Mouse (Mus musculus) layer of hippocampus, adult 9-11 months (tissue): ENCODE measurements at regions not wholly inside any gene's neighbourhood (a gene's known extent, or its start where the extent isn't known, plus 50 kb on each side); places are given as distances from the start of the nearest gene placed in this dataset.

ENCODE experiments used
- DNase-seq: peaks from one replicate; pipeline ENCODE4 v3.0.0; 2022

DNA sequence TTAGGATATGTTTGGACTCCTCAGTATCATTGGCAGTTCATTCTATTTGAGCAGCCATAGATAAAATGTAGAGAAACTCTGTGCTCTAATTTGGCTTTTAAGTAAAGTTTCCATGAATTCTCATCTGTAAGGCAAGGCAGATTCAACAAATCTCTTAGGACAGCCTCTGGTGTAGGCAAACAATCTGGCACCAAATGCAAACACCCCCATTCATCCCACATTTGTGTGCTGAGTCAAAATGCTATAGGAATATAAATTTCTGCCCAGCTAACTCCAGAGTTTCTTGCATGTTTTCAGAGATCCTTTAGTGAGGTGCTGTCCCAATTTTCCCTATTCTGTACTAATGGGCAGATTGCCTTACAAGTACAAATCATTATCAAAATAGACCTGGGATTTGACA is 695.7 kb upstream of the Kif18a start:
- peak; percentile 9 for DNase-seq

DNA sequence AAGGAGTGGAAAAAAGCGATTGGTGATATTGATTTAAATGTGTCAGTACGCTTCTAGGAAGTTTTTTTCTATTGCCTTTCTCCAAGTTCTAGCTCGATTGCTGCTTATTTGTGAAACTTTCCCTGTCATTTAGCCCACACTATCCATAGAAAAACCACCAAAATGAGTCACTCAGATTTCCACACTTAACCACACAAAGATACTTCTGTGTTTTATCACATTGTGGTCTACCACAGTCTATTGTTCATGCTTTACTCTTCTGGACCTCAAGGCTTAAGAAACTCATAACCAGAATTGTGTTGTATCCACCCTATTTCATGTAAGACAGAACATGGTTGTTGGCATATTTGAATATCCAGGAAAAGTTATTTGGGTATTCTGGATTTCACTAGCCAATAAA is 687.0 kb upstream of the Kif18a start:
- DNase-seq: no peak

DNA sequence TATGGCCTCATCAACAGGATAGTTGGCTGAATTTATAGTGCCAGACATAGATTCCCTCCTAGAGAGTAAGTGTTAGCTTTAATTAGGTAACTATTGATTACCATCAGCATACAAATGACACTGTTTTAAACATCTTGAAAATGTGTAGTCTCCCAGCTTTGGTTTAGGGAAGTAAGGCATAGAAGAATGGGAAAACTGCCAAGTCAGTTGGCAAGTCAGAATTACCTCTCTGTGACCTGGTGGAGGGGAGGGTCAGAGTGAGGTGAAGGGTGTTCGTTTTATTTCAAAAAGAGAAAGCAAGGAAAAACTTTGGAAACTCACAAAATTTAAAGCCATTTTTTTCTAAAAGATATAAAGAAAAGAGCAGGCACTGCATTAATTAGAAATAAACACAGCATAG is 680.2 kb upstream of the Kif18a start:
- DNase-seq: no peak

DNA sequence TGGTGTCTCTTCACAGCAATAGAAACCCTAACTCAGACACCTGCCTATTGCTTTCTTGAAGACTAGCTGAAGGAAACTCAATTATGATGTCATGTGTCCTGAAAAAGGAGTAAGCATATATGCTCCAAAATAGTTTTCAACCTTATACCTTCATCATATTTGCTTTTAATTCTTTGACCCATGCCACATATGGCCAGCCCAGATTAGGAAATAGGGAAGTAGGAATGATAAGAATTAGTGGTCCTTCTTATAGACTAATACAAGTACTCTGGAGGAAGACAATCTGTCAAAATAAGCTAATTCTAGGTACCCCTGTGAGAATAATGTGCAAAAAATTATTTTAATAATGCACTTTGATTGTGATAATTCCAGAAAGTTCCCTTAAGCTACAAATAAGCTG is 661.0 kb upstream of the Kif18a start:
- no peak for DNase-seq

DNA sequence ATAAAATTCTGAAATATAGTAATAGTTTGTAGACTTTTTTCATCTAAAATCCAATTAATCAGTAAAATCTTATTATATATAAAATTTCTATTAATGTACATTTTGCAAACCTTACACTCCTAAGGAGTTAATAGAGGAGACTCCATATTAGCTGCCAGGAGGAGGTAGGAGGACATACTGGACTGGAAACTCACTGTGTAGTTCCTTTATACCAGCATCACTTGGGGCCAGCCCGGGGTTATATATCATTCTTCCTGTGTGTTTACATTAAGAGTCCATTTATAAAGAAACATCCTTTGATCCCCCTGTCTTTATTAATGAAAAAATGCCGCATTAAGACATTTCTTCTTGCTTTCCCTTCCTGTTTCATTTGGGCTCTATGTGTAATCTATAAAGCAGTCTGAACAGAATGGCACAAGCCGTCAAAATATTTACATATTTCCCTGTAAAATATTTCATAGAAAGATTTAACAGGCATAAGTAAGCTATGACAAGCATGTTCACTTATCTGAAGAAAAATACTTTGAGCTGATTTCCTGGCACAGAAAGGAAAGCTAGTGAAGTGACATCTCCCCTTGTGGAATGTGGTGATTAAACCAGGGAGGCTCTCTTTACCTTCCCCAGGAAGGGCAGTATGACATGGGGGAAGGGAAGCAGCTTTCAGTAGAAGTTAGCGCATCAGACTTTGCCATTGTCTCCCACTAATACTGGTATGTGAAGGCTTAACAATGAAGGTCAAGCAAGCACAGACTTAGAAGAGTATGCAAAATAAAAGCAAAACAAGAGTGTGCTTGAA is 658.0 kb upstream of the Kif18a start:
- no peak for DNase-seq

DNA sequence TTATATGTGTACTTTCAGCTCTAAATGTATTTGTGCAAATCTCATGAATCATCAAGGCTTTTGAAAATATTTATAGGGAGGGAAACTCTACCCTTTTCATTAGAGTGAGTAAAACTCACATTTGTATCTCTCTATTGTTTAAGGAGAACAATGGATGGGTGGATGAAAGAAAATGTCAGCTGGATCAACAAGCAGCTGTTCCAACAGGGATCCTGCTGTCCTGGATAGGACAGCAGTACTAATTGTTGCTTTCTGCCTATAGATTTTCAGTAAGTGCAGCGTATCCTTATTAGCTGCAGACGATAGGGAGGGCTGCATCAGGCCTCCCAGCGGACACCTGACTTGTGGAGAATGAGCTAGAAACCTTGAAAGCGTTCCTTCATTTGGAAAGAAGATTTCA is 644.9 kb upstream of the Kif18a start:
- DNase-seq: no peak

DNA sequence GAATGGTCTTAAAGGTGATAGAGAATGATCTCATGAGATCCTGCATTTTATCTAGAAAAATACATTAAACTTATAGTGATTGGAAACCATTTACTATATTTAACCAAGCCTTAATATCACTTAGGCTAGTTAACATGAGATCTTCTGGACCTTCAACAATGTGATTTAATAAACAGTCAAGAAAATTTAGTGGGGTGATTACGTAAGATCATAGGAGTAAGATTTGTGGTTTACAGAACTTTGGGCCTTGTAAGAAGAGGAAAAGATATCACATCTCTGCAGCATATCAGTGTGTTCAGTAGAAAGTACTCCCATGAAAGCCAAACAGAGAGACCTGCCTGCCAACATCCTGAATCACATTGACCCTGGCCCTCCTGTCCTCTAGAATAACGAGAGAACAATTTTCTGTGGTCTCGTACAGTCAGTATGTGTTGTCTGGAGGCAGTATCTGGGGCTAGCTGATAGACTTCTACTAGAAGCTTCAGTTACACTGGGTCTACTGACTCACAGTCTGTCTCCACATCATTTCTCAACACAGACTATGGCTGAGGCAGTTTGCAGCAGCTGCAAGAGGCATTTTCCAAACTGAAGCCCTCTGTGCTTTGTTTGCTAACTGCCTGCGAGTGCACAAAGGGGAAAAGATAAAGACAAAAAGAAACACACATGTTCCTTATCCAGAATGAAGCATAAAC is 619.7 kb upstream of the Kif18a start:
- DNase-seq: no peak

DNA sequence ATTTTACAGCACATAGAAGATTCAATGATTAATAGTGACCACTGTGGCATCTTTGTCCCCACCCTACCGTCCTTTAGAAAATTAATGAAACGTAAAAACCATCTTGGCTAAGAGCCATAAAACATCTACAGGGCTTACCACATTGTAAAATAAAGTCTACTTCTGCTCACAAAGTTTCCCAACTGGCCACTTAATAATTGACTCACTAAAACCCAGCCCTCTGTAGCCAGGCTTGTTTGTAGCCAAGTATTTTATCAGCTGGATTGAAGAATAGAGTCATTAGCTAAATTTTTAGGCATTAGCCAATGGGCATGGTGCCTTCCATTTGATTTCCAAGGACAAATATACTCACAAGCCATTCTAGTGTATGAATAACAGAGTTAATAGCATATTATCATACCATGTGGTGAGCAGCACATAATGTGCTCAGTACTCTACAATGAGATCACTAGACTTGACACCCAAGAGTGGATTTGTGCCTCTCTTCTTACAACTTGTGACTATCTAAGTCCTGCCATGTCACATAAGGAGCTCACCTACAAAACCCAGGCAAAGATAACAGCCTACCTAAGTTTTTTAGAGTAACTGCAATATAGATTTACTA is 602.7 kb upstream of the Kif18a start:
- no peak for DNase-seq

DNA sequence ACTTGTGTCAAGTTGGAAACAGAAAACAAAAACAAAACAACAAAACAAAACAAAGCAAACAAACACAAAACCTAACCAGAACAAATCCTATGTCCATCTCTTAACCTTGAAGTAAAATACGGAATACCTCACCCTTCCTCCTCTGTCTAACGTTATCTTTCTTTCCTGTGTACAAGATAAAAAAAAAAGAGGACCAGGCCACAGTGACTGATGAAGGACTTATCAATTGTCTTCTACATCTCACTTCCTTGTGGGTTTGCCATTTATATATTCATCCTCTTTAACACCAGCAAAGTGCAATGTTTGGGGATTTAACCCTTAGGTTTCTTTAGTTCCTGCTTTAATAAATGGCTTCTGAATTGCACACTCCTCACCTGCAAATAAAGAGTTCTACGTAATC is 599.0 kb upstream of the Kif18a start:
- DNase-seq: no peak

DNA sequence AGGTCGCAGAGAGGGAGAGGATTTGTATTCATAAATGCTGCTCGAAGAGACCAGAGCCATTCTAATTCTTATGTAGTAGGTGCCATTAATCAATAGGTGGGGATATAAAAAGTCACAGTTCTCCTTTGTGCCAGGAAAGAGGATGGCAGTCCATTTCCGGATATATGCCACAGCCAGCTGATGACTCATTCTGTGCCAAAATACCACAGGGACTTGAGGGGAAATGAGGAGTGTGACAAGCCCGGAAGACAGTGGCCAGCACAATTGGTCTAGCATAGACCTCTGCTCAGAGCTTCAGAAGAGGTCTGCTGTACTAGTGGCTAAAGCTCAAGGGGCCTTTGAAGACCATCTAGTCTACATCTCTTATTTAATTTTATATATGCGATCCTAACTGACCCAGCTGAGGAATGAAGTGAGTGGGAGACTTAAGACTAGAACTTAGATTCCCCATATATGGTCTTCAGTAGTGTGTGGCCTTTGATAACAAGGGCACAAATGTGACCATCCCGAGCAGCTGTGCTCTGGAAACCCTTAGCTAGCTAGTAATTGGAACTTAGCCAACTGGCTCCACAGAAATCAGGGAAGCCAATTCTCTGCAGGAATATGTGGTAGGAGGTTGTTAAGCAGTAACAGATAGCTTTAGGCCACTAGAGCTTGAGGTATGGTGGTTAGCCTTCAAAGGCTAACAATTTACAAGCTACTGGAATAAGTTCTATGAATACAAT is 594.4 kb upstream of the Kif18a start:
- DNase-seq: no peak

DNA sequence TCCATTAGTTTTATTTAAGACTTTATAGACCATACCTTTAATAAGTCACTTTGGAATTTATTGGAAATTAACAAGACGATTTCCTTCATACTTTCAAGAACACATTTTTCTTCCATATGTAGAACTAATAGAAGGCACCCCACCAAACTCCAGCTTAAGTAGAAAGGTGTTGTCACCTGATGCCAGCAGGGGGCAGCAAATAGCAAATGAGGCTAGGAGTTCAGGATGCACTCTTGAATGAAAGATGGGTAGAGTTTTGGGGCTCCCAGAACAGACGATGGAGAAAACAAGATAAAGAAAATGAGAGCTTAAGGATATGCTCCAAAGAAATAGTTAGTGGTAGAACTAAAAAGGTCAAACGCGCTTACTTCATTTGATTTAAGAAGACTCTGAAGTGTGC is 590.4 kb upstream of the Kif18a start:
- DNase-seq: peak; percentile 18

DNA sequence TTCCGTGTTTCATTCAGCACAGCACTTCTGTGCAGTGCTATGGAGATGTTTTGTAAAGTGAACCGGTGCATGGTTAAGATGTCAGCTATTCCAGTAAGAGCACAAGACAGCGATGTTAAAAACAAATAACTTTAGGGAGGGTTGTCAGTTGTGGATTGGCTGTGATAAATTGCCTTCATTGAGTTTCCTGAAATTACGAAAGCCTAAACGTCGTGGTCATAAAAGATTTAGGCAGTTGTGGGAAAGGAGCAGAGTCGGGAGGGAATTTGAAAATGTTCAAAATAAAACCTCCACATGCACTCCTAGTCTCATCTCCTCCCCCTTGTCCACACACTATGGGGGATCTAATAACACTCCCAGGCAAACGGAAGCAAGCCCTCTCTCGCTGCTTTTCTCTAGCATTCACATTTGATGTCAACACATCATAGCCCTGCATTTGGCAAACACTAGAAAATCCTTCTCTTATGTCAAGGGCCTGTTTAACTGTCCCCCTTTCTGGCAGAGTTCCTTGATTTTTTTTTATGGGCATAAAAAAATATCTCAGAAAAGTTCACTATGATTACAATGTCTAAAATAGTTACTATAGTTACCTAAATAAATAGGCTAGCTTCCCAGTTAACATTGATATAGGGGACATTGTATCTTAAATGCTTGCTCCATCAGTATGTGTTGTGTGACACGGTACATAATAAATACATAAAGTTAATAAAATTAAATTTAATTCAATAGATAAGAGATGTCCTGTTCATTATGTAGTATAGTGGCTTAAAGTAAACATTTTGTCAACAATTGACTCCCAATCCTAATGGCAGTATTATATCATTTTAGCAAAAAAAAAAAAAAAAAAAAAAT is 589.2 kb upstream of the Kif18a start:
- DNase-seq: no peak

DNA sequence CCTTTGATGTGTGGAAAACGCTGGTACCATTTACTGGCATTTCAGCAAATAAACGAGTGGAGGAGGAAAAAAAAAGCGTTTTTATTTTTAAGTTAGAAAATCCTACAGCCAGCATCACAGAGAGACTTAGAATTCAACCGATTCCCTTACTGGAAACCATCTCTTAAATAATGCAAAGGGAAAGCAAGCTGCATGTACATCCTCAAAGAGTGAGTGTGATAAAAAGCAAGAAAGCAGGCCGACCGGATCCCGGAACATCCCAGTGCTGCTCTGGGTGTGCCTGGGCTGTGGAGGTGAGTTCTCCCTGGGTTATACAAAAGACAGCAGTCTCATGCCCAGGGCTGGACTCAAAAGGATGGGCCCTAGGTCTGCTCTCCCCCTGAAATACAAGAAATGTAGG is 579.2 kb upstream of the Kif18a start:
- DNase-seq: no peak

DNA sequence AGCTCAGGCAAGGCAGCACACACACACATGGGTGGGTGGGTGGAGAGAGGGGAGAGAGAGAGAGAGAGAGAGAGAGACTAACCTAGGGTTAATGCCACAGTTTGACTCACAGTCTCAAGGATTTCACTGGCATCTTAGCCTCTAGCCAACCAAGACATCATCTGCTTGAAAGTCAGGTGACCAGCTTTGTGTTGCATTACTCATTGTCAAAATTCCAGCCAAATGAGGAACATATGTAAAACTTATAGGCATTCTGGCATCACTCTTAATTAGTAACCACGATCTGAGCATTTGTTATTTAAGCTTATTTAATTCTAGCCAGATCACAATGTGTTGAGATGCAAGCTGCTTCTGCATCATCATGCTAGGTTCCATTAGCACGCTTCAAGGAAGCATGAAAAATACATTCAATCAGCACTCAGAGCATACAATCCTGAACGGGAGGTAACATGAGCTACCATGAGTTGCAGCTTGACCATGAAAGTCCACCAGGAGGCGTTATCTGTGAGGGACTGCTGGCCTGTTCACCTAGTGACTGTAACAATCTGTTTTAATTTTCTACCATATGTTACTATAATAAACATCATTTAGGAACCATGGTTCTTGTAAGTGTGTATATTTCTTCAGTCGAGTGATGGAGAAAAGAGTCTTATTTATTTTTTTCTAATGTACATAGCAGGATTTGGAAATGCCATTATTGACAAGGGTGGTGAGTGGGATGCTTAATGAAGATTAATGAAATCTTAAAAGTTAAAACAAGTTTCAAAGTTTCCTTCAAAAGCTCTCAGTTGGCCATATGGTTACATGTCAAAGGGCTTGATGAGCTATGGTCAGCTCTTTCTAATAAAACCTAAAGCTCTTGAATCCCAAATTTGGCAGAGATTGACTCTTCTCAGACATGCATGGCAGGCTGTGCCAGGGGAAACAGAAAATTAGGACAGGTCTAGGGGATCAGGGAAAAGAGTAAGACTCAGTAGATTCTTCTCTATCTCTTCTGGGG is 572.4 kb upstream of the Kif18a start:
- no peak for DNase-seq

DNA sequence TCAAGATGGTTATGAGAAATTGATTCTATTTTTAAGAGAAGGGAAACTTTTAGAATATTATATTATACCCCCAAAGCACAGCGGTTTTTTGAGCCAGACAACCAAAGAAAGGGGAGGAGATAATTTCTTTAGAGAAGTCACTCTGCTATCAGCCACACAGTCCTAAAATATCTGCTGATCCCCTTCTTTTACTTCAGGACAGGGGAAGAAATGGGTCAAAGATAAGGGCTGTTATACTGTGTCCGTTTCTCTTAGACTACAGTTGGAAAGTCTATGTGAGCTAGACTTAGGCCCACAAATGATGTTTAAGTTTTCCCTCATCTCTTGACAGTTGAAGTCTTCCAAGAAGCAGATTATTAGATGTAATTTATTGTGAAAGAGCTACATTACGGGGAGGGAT is 538.5 kb upstream of the Kif18a start:
- no peak for DNase-seq

DNA sequence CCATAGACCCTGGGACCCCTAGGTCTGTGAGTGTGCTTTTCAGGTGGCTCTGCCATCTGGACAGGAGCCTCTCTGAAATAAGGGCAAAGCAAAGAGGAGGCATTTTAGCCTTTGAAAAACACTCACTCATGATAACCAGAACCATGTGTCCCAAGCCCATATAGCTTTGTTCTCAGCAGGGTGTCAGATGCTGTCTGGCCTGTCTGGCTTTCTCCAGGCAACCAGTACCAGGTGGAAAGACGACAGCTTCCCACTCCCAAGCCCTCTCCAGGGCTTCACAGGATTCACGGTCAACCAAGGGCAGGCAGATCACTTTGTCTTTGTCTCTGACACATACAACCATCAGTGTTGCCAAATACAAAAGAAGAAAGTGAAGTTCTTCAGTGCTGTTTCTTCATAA is 537.0 kb upstream of the Kif18a start:
- no peak for DNase-seq

DNA sequence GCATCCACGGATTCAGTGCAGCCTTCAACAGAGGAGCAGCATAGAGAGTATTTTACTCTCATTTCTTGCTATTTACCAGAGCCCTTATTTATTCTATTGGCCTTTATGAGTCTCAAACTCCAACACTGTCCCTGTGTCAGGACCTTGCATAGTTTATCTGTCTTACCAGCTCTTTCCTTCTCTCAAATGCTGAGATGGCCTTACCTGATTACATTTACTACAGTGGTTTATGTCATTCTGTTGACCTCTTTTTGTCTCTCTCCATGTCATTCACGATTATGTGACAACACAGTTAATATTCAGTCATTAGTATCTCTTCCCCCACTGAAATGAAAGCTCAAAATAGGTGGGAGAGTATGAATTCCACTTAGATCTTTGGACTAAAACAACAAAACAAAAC is 535.7 kb upstream of the Kif18a start:
- no peak for DNase-seq

DNA sequence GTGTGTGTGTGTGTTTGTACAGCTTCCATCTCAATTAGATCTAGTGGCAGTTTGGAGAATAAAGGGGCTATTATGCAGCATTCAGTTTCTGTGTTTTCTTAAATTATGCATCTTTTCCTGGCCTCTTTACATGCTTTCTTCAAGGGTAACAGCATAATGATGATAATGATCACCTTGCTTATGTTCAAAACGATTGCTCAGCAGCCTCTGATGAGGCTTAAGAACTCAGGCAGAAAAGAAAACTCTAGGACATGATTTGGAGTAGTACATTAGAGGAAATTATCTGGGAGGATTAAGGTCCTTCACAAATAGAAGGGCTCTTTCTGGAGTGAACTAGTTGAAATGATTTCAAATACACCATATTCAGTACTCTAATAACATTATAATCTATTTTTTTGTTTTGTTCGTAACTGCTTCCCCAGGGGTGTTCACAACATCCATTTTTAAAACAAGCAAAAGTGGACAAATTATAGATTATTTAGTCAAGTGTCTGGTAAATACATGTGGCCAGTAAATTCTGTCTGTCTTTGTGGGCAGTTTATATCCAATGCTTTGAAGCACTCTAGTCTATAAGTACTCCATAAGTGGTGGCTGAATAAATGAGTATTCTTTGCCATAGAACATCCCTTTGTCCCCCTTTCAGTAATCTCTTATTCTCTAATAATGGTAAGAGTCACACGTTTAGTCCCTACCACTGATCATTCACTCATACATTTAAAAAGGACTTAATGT is 526.9 kb upstream of the Kif18a start:
- no peak for DNase-seq

DNA sequence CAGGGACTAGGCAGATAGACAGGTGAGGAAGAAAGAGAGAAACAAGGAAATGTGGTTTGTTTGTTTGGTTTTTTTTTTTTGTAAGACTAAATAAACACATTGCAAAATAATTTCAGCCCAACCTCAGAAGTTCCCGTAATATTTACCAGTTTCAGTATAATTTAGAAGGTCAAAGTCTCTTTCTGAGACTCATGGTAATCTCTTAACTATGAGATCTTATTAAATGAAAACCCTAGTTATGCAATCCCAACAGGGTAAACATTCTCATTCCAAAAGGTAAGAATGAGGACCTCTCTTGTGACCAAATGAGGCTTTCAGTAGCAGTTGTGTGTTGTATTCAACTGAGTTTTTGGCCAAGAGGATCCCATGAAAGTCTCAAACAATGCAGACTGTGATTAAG is 524.7 kb upstream of the Kif18a start:
- no peak for DNase-seq

DNA sequence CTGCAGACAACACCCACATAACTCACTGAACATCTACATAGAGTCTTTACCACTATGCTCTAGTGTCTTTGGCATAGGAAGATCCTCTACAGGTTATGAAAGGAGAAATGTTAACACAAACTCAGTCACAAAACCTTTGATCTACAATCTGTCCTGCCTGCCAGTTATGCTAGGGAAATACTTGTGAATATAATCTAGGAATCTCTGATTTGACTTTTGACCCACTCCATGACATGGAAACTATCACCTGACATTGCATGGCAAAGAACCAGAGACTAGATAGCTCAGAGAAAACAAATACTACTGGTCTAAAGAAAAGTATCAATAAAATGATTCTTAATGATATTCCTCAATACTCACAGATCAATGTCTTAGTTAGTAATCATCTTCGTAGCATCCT is 524.3 kb upstream of the Kif18a start:
- DNase-seq: no peak

DNA sequence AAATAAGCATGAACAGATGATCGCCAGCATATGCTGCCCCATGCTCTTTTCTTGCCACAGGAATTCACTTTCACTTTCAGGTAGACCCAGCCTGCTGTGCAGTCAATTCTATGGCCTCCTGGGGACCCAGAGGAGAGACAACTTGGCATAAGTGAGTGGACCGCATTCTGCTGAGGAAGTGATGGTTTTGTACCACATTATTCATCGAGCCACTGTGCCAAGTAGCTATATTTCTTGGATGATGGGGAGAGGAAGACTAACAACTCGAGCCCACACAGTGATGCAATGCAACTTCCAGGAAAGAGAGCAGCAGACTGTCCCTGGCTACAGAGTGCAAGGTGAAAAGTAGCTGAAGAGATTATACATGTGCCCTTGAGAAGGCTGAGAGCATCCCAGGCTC is 515.8 kb upstream of the Kif18a start:
- DNase-seq: no peak
